In genomic region chr5:96921973-96922715, GRCm38 (mm10) we compare ENCODE assay signal across 8 mouse cellular contexts.
A peak's percentile ranks its signal among the peaks of the same experiment; 100 is the strongest.
DNase-seq lines count a peak whose midpoint lies in the region; ATAC-seq and TF ChIP-seq lines count a peak whose summit lies in the region.

No protein-coding gene starts in this region.

- H3K9me3 ChIP-seq in embryonic facial prominence, embryonic 15.5 days (replicated peaks): no peaks in the 10 kb centered on the region
- H3K9me3 ChIP-seq in intestine, embryonic 15.5 days: no peaks in the 10 kb centered on the region
- no peaks in the 10 kb centered on the region for H3K9me3 ChIP-seq in lung, embryonic 14.5 days (ENCODE audit: low read depth, low read length)
- no peaks in the 10 kb centered on the region for H3K9me3 ChIP-seq in forebrain, embryonic 16.5 days (ENCODE audit: control insufficient read depth, low read length)

- H3K4me3 ChIP-seq in embryonic facial prominence, embryonic 15.5 days (replicated peaks): no peak overlapping the region
- no peak overlapping the region for H3K4me3 ChIP-seq in intestine, embryonic 15.5 days (replicated peaks)
- H3K4me3 ChIP-seq in lung, embryonic 14.5 days (ENCODE audit: low read depth, low read length): no peak overlapping the region
- H3K4me3 ChIP-seq in forebrain, embryonic 16.5 days (replicated peaks; ENCODE audit: low read length): no peak overlapping the region

- no peak overlapping the region for H3K4me2 ChIP-seq in embryonic facial prominence, embryonic 15.5 days (replicated peaks)
- H3K4me2 ChIP-seq in intestine, embryonic 15.5 days (replicated peaks): peak overlapping the region; percentile 37
- peak overlapping the region; percentile 43 for H3K4me2 ChIP-seq in lung, embryonic 14.5 days
- H3K4me2 ChIP-seq in forebrain, embryonic 16.5 days (ENCODE audit: low read length): no peak overlapping the region

- no peak for ATAC-seq in embryonic facial prominence, embryonic 15.5 days (ENCODE audit: insufficient number of reproducible peaks, low FRiP score, low TSS enrichment, low read depth)
- peak; percentile 66 for ATAC-seq in intestine, embryonic 15.5 days
- ATAC-seq in lung, embryonic 14.5 days (ENCODE audit: insufficient read depth): peak; percentile 45; the same call in 1 of the 2 replicates
- ATAC-seq in forebrain, embryonic 16.5 days: no peak

- no peaks in the 10 kb centered on the region for H3K27me3 ChIP-seq in embryonic facial prominence, embryonic 15.5 days
- H3K27me3 ChIP-seq in intestine, embryonic 15.5 days (replicated peaks): no peaks in the 10 kb centered on the region
- no peaks in the 10 kb centered on the region for H3K27me3 ChIP-seq in lung, embryonic 14.5 days (ENCODE audit: insufficient read depth, low read length)
- no peaks in the 10 kb centered on the region for H3K27me3 ChIP-seq in forebrain, embryonic 16.5 days (replicated peaks; ENCODE audit: control insufficient read depth, insufficient read depth, low read length)

- intact Hi-C loops in left cerebral cortex, postnatal 25 days (cut with DNase I): no loop called here

- DNase-seq in adrenal gland, adult 2 months: peak; percentile 62
- no peak for DNase-seq in adrenal gland, postnatal 25 days
- peak; percentile 77 for DNase-seq in lung, embryonic 14.5 days
- DNase-seq in cerebellum, adult 8-10 months: no peak
- DNase-seq in left cerebral cortex, postnatal 25 days (ENCODE audit: low spot score in 2 of 2): no peak

- no peaks in the 10 kb centered on the region for H3K36me3 ChIP-seq in embryonic facial prominence, embryonic 15.5 days
- H3K36me3 ChIP-seq in intestine, embryonic 15.5 days: no peaks in the 10 kb centered on the region
- no peaks in the 10 kb centered on the region for H3K36me3 ChIP-seq in lung, embryonic 14.5 days (ENCODE audit: insufficient read depth)
- no peaks in the 10 kb centered on the region for H3K36me3 ChIP-seq in forebrain, embryonic 16.5 days (ENCODE audit: control insufficient read depth, insufficient read depth)

- no peak overlapping the region for H3K9ac ChIP-seq in embryonic facial prominence, embryonic 15.5 days
- 0 out of 2 replicates have a peak overlapping the region, but pooled peaks have one; percentile 6 for H3K9ac ChIP-seq in intestine, embryonic 15.5 days
- H3K9ac ChIP-seq in lung, embryonic 14.5 days: peak overlapping the region; percentile 39; the same call in 1 of the 2 replicates
- no peak overlapping the region for H3K9ac ChIP-seq in forebrain, embryonic 16.5 days (replicated peaks; ENCODE audit: low read depth, low read length)

- no peak for TF ChIP-seq CTCF in lung, embryonic 14.5 days (IDR thresholded peaks at IDR 0.05; ENCODE audit: low read depth)

- H3K27ac ChIP-seq in embryonic facial prominence, embryonic 15.5 days (replicated peaks): peak overlapping the region; percentile 55
- H3K27ac ChIP-seq in intestine, embryonic 15.5 days: peak overlapping the region; percentile 56
- H3K27ac ChIP-seq in lung, embryonic 14.5 days (ENCODE audit: low read depth): peak overlapping the region; percentile 76
- H3K27ac ChIP-seq in forebrain, embryonic 16.5 days (ENCODE audit: low read length): no peak overlapping the region

- 50% methylated on average over 11 of the region's 11 CpGs for WGBS in embryonic facial prominence, embryonic 15.5 days
- 33% methylated on average over 11 of the region's 11 CpGs for WGBS in intestine, embryonic 15.5 days
- WGBS in lung, embryonic 14.5 days: 31% methylated on average over 11 of the region's 11 CpGs
- WGBS in forebrain, embryonic 16.5 days: 64% methylated on average over 11 of the region's 11 CpGs

- H3K4me1 ChIP-seq in embryonic facial prominence, embryonic 15.5 days: 0 out of 2 replicates have a peak, but pooled peaks cover 2% of the 10 kb centered on the region
- peaks cover 5% of the 10 kb centered on the region; the same call in 1 of the 2 replicates for H3K4me1 ChIP-seq in intestine, embryonic 15.5 days (replicated peaks)
- peaks cover 6% of the 10 kb centered on the region for H3K4me1 ChIP-seq in lung, embryonic 14.5 days (ENCODE audit: insufficient read depth)
- no peaks in the 10 kb centered on the region; the same call in 1 of the 2 replicates for H3K4me1 ChIP-seq in forebrain, embryonic 16.5 days (replicated peaks; ENCODE audit: control insufficient read depth, insufficient read depth, low read length)

Comparison
In these comparisons a context has a peak if more than half of its experiments do, and no peak if none do; other contexts are left out.
1. DNase-seq: peak in adrenal gland, adult 2 months (single experiment) and lung, embryonic 14.5 days (single experiment); none in adrenal gland, postnatal 25 days (single experiment), cerebellum, adult 8-10 months (single experiment) and left cerebral cortex, postnatal 25 days (0 of 2).
2. ATAC-seq: peak in intestine, embryonic 15.5 days (single experiment) and lung, embryonic 14.5 days (single experiment); none in embryonic facial prominence, embryonic 15.5 days (single experiment) and forebrain, embryonic 16.5 days (single experiment).
3. H3K4me2 ChIP-seq: peak in intestine, embryonic 15.5 days (single experiment) and lung, embryonic 14.5 days (single experiment); none in embryonic facial prominence, embryonic 15.5 days (single experiment) and forebrain, embryonic 16.5 days (single experiment).
4. H3K9ac ChIP-seq: peak in intestine, embryonic 15.5 days (single experiment) and lung, embryonic 14.5 days (single experiment); none in embryonic facial prominence, embryonic 15.5 days (single experiment) and forebrain, embryonic 16.5 days (single experiment).